Comparison of ENCODE assay signal across 9 mouse cellular contexts in genomic region chr2:31164841-31165455, GRCm38 (mm10). TPM values are rescaled to one million over a fixed set of nuclear protein-coding genes. Genes with fewer than 3 reads are reported as not detected.
DNase-seq lines count a peak whose midpoint lies in the region; ATAC-seq and TF ChIP-seq lines count a peak whose summit lies in the region.
"Had no signal": no experiment of that assay in that cellular context is flagged by ENCODE, and none has a peak within 500 bp of the region (broad histone marks: within the 10 kb centered on the region; RNA-seq: fewer than 3 reads in every experiment).

No protein-coding gene starts in this region.

- peak overlapping the region; percentile 90 for H3K27ac ChIP-seq in CH12.LX (ENCODE audit: insufficient read depth, low read depth)
- H3K27ac ChIP-seq in embryonic facial prominence, embryonic 15.5 days (replicated peaks) = peak overlapping the region; percentile 82
- peak overlapping the region; percentile 35; the same call in 1 of the 2 replicates for H3K27ac ChIP-seq in liver, postnatal 0 days (ENCODE audit: low read depth)
- H3K27ac ChIP-seq in midbrain, embryonic 15.5 days = no peak overlapping the region
- H3K27ac ChIP-seq: left cerebral cortex, adult 2 months had no signal

- H3K9ac ChIP-seq in CH12.LX (ENCODE audit: insufficient read depth, low read depth) = 0 out of 2 replicates have a peak overlapping the region, but pooled peaks have one; percentile 16
- H3K9ac ChIP-seq in embryonic facial prominence, embryonic 15.5 days = no peak overlapping the region
- H3K9ac ChIP-seq in liver, postnatal 0 days (replicated peaks) = no peak overlapping the region
- H3K9ac ChIP-seq in midbrain, embryonic 15.5 days = no peak overlapping the region

- H3K27me3 ChIP-seq in CH12.LX (replicated peaks) = no peaks in the 10 kb centered on the region
- no peaks in the 10 kb centered on the region for H3K27me3 ChIP-seq in embryonic facial prominence, embryonic 15.5 days
- no peaks in the 10 kb centered on the region for H3K27me3 ChIP-seq in liver, postnatal 0 days (ENCODE audit: insufficient read depth, low read length)
- H3K27me3 ChIP-seq in midbrain, embryonic 15.5 days (replicated peaks) = no peaks in the 10 kb centered on the region

- no peak for TF ChIP-seq POLR2A in CH12.LX (IDR thresholded peaks at IDR 0.05; ENCODE audit: low read depth, low read length)

- H3K36me3 ChIP-seq in CH12.LX (replicated peaks in 1 of 2; ENCODE audit: control insufficient read depth in 1 of 2, insufficient read depth in 1 of 2, low read length in 1 of 2) = peaks cover 27 to 58% of the 10 kb centered on the region in 2 experiments
- H3K36me3 ChIP-seq in embryonic facial prominence, embryonic 15.5 days = peaks cover 32% of the 10 kb centered on the region
- peaks cover 22% of the 10 kb centered on the region for H3K36me3 ChIP-seq in liver, postnatal 0 days (replicated peaks; ENCODE audit: insufficient read depth, low read length)
- H3K36me3 ChIP-seq in midbrain, embryonic 15.5 days (replicated peaks) = peaks cover 20% of the 10 kb centered on the region

- dilution Hi-C loops in CH12.LX (cut with MboI; ENCODE audit: extremely low pct_ligation_motif_present, extremely low pct_unique_long_range_greater_than_20kb, low sequenced_read_pairs) = no loop called here

- H3K79me2 ChIP-seq in CH12.LX (replicated peaks; ENCODE audit: control insufficient read depth, extremely low read depth, insufficient read depth, poor library complexity, severe bottlenecking) = peaks cover 38% of the 10 kb centered on the region

- 21% methylated on average over 5 of the region's 5 CpGs for WGBS in embryonic facial prominence, embryonic 15.5 days
- WGBS in liver, postnatal 0 days (ENCODE audit: insufficient replicate concordance) = 47% methylated on average over 5 of the region's 5 CpGs
- WGBS in midbrain, embryonic 15.5 days = 43% methylated on average over 5 of the region's 5 CpGs

- no peak for TF ChIP-seq RAD21 in CH12.LX (IDR thresholded peaks at IDR 0.05; ENCODE audit: low read depth, low read length)

- no peaks in the 10 kb centered on the region for H3K9me3 ChIP-seq in CH12.LX (replicated peaks; ENCODE audit: low read length)
- H3K9me3 ChIP-seq in embryonic facial prominence, embryonic 15.5 days (replicated peaks) = no peaks in the 10 kb centered on the region
- H3K9me3 ChIP-seq in liver, postnatal 0 days (ENCODE audit: low read length) = no peaks in the 10 kb centered on the region
- H3K9me3 ChIP-seq in midbrain, embryonic 15.5 days = no peaks in the 10 kb centered on the region

- peaks cover 12 to 49% of the 10 kb centered on the region in 2 experiments for H3K4me1 ChIP-seq in CH12.LX (ENCODE audit: control insufficient read depth in 1 of 2, insufficient read depth in 2 of 2)
- peaks cover 24% of the 10 kb centered on the region for H3K4me1 ChIP-seq in embryonic facial prominence, embryonic 15.5 days
- peaks cover 12% of the 10 kb centered on the region for H3K4me1 ChIP-seq in liver, postnatal 0 days (ENCODE audit: insufficient read depth)
- H3K4me1 ChIP-seq in midbrain, embryonic 15.5 days = peaks cover 14% of the 10 kb centered on the region

- intact Hi-C loops in gastrocnemius, postnatal 14 days (cut with DNase I; ENCODE audit: low total_unique reads) = no loop called here

- peak; percentile 22 for DNase-seq in gastrocnemius, postnatal 14 days
- DNase-seq in gastrocnemius, postnatal 25 days = no peak
- DNase-seq in CH12.LX (ENCODE audit: extremely low read depth) = no peak
- DNase-seq in kidney, adult 18-20 months = peak; percentile 32
- no peak for DNase-seq in liver, postnatal 0 days
- DNase-seq in T-cell, adult 2 months (ENCODE audit: low spot score) = no peak

- H3K4me2 ChIP-seq in CH12.LX (ENCODE audit: insufficient read depth, low read depth, poor library complexity, severe bottlenecking) = peak overlapping the region; percentile 66
- H3K4me2 ChIP-seq in embryonic facial prominence, embryonic 15.5 days (replicated peaks) = no peak overlapping the region
- H3K4me2 ChIP-seq in liver, postnatal 0 days (ENCODE audit: low read depth, low read length) = no peak overlapping the region
- H3K4me2 ChIP-seq in midbrain, embryonic 15.5 days = no peak overlapping the region

- no peak for ATAC-seq in embryonic facial prominence, embryonic 15.5 days (ENCODE audit: insufficient number of reproducible peaks, low FRiP score, low TSS enrichment, low read depth)
- no peak for ATAC-seq in liver, postnatal 0 days
- no peak for ATAC-seq in midbrain, embryonic 15.5 days (replicated peaks)

- peak; percentile 44 for TF ChIP-seq EP300 in CH12.LX (IDR thresholded peaks at IDR 0.05; ENCODE audit: low read length)
- no peak for TF ChIP-seq EP300 in liver, postnatal 0 days (IDR thresholded peaks at IDR 0.05; ENCODE audit: low read depth)

- in situ Hi-C loops in CH12.LX (cut with MboI; ENCODE audit: low pct_ligation_motif_present, low pct_unique_long_range_greater_than_20kb, low sequenced_read_pairs) = no loop called here

- peak overlapping the region in 1 of 3 experiments; percentile 15 for H3K4me3 ChIP-seq in CH12.LX (replicated peaks in 1 of 3; ENCODE audit: low read depth in 2 of 3, low read length in 2 of 3, poor library complexity in 1 of 3)
- H3K4me3 ChIP-seq in embryonic facial prominence, embryonic 15.5 days (replicated peaks) = no peak overlapping the region
- H3K4me3 ChIP-seq in liver, postnatal 0 days (ENCODE audit: low read depth, low read length) = no peak overlapping the region
- H3K4me3 ChIP-seq in midbrain, embryonic 15.5 days = no peak overlapping the region
- H3K4me3 ChIP-seq: left cerebral cortex, adult 2 months had no signal

- no peak for TF ChIP-seq CTCF in CH12.LX (conservative IDR thresholded peaks at IDR 0.05 in 1 of 2, IDR thresholded peaks at IDR 0.05 in 1 of 2; ENCODE audit: low read depth in 2 of 2, low read length in 2 of 2)
- TF ChIP-seq CTCF in liver, postnatal 0 days (IDR thresholded peaks at IDR 0.05; ENCODE audit: low read depth) = no peak

TF ChIP-seq in CH12.LX, 34 proteins besides CTCF, POLR2A, EP300 and RAD21:
- TF ChIP-seq ETS1 (conservative IDR thresholded peaks at IDR 0.05; ENCODE audit: low read depth, low read length) (peak; percentile 31; the same call in 1 of the 2 replicates), BHLHE40 (IDR thresholded peaks at IDR 0.05; ENCODE audit: low read depth, low read length) (peak; percentile 54; the same call in 1 of the 2 replicates), IRF4 (IDR thresholded peaks at IDR 0.05; ENCODE audit: low read depth, low read length) (peak; percentile 45), TCF12 (IDR thresholded peaks at IDR 0.05; ENCODE audit: low read depth, low read length) (0 out of 2 replicates have a peak, but pooled peaks have one; percentile 46), USF1 (IDR thresholded peaks at IDR 0.05; ENCODE audit: low read depth, low read length) (no peak)

RNA-seq across cellular contexts. Expression of gene Gpr107, which starts 12.8 kb away (rescaled TPM):
- total RNA-seq in gastrocnemius, postnatal 14 days (2021) = 10 to 100 TPM; 24.7 to 25.2 TPM
- total RNA-seq in gastrocnemius, postnatal 25 days (2021) = 10 to 100 TPM; 24.1 to 24.8 TPM
- total RNA-seq in CH12.LX (2012; rRNA removed) (22.7 and 24.6 TPM in 2 replicates), CH12.LX (2014; rRNA removed) (24.9 and 27.8 TPM in 2 replicates)
- 19.6 and 25.7 TPM in 2 replicates for polyA plus RNA-seq in CH12.LX (2012; ENCODE audit: insufficient read length, low read depth)
- polyA plus RNA-seq in embryonic facial prominence, embryonic 15.5 days (2015; fragmentation: Nextera tagmentation; extraction: Ambion mirVana) = 35.5 and 40.6 TPM in 2 replicates
- polyA plus RNA-seq in liver, postnatal 0 days (2015; fragmentation: Nextera tagmentation; extraction: Ambion mirVana) = 9.2 and 9.8 TPM in 2 replicates
- 39.6 and 41.0 TPM in 2 replicates for polyA plus RNA-seq in midbrain, embryonic 15.5 days (2015; fragmentation: Nextera tagmentation; extraction: Ambion mirVana)

RNA-seq across cellular contexts. Expression of gene Fnbp1, which starts 23.1 kb away (rescaled TPM):
- total RNA-seq in gastrocnemius, postnatal 14 days (2021) = 10 to 100 TPM; 16.5 to 21.1 TPM
- 10 to 100 TPM; 10.1 to 10.9 TPM for total RNA-seq in gastrocnemius, postnatal 25 days (2021)
- total RNA-seq in CH12.LX (2012; rRNA removed) (39.2 and 50.5 TPM in 2 replicates), CH12.LX (2014; rRNA removed) (20.7 and 29.6 TPM in 2 replicates)
- polyA plus RNA-seq in CH12.LX (2012; ENCODE audit: insufficient read length, low read depth) = 133 and 147 TPM in 2 replicates
- 27.9 and 30.5 TPM in 2 replicates for polyA plus RNA-seq in embryonic facial prominence, embryonic 15.5 days (2015; fragmentation: Nextera tagmentation; extraction: Ambion mirVana)
- polyA plus RNA-seq in liver, postnatal 0 days (2015; fragmentation: Nextera tagmentation; extraction: Ambion mirVana) = 4.1 and 4.5 TPM in 2 replicates
- 29.6 and 29.7 TPM in 2 replicates for polyA plus RNA-seq in midbrain, embryonic 15.5 days (2015; fragmentation: Nextera tagmentation; extraction: Ambion mirVana)

Comparison
In these comparisons a context has a peak if more than half of its experiments do, and no peak if none do; other contexts are left out.
1. DNase-seq: peak in gastrocnemius, postnatal 14 days (single experiment) and kidney, adult 18-20 months (single experiment); none in gastrocnemius, postnatal 25 days (single experiment), CH12.LX (single experiment), liver, postnatal 0 days (single experiment) and T-cell, adult 2 months (single experiment).